Mouse (Mus musculus): ENCODE results near the gene Mrpl43. TPM values are rescaled to one million over a fixed set of nuclear protein-coding genes. Genes with fewer than 3 reads are reported as not detected.

Mrpl43 gene
- polyA plus RNA-seq, 1 experiment from 2014 or later = 84.9 TPM

DNA sequence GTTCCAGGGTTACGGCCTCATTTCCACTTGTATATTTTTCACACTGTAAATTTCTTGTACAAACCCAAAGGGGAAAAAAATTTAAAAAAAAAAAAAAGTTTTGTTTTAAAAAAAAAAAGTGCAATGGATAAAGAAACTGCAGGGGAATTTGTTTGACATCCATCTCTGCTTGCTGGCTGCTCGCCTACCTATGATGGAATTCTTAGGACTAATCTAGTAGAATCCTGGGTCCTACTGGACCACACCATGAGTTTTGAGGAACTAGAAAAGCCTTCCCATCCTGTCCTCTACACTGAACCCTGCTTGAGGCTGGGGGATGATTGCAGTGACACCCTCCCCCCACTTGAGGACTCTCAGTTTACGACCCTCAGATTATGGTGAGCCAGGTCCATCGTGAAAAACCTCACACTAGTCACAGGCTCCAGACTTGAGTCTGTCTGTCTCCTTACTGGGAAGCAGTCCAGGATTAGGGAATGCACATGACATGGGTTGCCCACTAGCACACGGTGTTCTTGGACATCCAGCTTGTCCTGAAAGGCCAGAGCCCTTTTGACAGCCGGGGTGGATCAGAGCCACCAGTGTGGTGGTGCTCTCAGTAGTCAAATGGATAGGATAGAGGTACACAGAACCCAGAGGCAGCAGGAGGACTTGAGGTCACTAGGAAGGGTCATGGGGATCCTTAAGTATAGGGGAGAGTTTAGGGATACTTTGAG, 20.9 kb upstream of the Mrpl43 start:
- WGBS = 72% methylated on average over 6 of the region's 6 CpGs
- peaks cover 55% of the 10 kb centered on the region for H3K36me3 ChIP-seq

DNA sequence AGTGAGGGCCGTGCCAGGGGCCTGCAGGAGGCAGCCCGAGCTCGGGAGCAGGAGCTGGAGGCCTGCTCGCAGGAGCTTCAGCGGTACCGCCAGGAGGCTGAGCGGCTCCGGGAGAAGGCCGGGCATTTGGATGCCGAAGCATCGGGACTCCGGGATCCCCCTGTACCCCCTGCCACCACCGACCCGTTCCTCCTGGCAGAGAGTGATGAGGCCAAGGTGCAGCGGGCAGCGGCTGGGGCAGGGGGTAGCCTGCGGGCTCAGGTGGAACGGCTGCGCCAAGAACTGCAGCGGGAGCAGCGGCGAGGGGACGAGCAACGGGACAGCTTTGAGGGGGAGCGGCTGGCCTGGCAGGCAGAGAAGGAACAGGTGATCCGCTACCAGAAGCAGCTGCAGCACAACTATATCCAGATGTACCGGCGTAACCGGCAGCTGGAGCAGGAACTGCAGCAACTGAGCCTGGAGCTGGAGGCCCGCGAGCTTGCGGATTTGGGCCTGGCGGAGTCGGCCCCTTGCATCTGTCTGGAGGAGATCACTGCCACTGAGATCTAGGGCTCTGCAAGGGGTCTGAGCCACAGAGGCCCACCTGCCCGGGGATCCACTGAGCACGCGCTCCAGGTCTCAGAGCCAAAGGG, 19.8 kb upstream of the Mrpl43 start:
- WGBS = 96% methylated on average over 37 of the region's 37 CpGs
- H3K9ac ChIP-seq = no peak overlapping the region

More for the DNA sequence above, 20.9 kb upstream of the Mrpl43 start:
- ATAC-seq (ENCODE audit: low read depth) = no peak
- Histone ChIP-seq H3K4me2 (no peak overlapping the region), H3K9me3 (no peaks in the 10 kb centered on the region), H3K4me3 (no peak overlapping the region), H3K9ac (no peak overlapping the region), H3K27ac (replicated peaks) (no peak overlapping the region), H3K27me3 (no peaks in the 10 kb centered on the region), H3K4me1 (replicated peaks) (peaks cover 44% of the 10 kb centered on the region)

DNA sequence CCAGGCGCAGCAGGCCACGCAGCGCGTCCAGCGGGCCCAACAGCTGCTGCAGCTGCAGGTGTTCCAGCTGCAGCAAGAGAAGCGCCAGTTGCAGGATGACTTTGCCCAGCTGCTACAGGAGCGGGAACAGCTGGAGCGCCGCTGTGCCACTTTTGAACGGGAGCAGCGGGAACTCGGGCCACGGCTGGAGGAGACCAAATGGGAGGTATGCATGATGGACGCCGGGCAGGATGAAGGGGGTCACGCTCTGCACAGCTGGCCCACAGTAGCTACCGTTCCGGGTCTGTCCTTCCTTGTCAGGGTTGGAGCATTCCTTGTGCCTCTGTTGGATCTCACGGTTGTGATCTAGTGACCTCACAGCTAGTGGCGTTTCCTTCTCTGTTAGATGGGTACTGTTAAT, 18.5 kb upstream of the Mrpl43 start:
- no peak overlapping the region for H3K9ac ChIP-seq
- peaks cover 48% of the 10 kb centered on the region for H3K4me1 ChIP-seq (replicated peaks)
- H3K4me2 ChIP-seq = no peak overlapping the region
- WGBS = 85% methylated on average over 20 of the region's 20 CpGs
- no peak overlapping the region for H3K27ac ChIP-seq (replicated peaks)
- no peaks in the 10 kb centered on the region for H3K9me3 ChIP-seq
- no peaks in the 10 kb centered on the region for H3K27me3 ChIP-seq
- ATAC-seq (ENCODE audit: low read depth) = no peak
- no peak overlapping the region for H3K4me3 ChIP-seq
- peaks cover 59% of the 10 kb centered on the region for H3K36me3 ChIP-seq

More for the DNA sequence above, 19.8 kb upstream of the Mrpl43 start:
- ATAC-seq (ENCODE audit: low read depth) = no peak
- Histone ChIP-seq H3K9me3 (no peaks in the 10 kb centered on the region), H3K36me3 (peaks cover 59% of the 10 kb centered on the region), H3K27ac (replicated peaks) (no peak overlapping the region), H3K4me1 (replicated peaks) (peaks cover 46% of the 10 kb centered on the region), H3K4me2 (no peak overlapping the region), H3K4me3 (no peak overlapping the region), H3K27me3 (no peaks in the 10 kb centered on the region)

DNA sequence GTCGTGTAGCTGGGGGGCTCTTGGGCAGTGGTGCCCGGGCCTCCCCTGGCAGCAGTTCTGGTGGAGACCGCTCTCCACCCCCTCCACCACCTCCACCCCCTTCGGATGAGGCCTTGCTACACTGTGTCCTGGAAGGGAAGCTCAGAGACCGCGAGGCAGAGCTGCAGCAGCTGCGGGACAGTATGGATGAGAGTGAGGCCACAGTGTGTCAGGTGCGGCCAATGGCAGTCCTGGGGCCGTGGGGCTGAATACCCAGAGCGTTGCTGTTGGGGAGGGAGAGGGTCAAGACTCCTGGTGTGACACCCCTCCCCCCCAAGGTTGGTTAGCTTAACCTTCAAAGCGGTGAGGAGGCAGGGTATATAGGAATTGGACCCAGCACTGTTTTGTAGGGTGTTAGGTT, 17.8 kb upstream of the Mrpl43 start:
- Histone ChIP-seq H3K9me3 (no peaks in the 10 kb centered on the region), H3K27ac (replicated peaks) (0 out of 2 replicates have a peak overlapping the region, but pooled peaks have one; percentile 23), H3K36me3 (peaks cover 59% of the 10 kb centered on the region), H3K4me1 (replicated peaks) (peaks cover 56% of the 10 kb centered on the region), H3K4me3 (no peak overlapping the region), H3K4me2 (no peak overlapping the region), H3K27me3 (no peaks in the 10 kb centered on the region), H3K9ac (no peak overlapping the region)
- WGBS = 81% methylated on average over 11 of the region's 11 CpGs
- ATAC-seq (ENCODE audit: low read depth) = no peak

DNA sequence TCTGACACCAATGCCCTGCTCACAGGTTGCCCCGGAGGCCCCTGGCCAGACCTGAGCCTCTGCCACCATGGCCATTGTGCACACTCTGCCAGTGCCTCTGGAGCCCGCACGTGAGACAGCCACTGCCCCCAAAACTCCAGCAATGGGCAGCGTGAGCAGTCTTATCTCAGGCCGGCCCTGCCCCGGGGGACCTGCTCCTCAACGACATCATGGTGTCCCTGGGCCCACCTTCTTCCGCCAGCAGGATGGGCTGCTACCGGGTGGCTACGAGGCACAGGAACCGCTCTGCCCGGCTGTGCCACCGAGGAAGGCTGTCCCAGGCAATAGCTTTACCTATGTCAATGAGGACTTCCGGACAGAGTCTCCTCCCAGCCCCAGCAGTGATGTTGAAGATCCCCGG, 15.1 kb upstream of the Mrpl43 start:
- H3K4me1 ChIP-seq (replicated peaks) = peaks cover 58% of the 10 kb centered on the region
- H3K9me3 ChIP-seq = no peaks in the 10 kb centered on the region
- no peaks in the 10 kb centered on the region for H3K27me3 ChIP-seq
- no peak overlapping the region for H3K4me3 ChIP-seq
- H3K36me3 ChIP-seq = peaks cover 37% of the 10 kb centered on the region
- no peak overlapping the region for H3K27ac ChIP-seq (replicated peaks)
- ATAC-seq (ENCODE audit: low read depth) = no peak
- WGBS = 92% methylated on average over 15 of the region's 15 CpGs
- peak overlapping the region; percentile 21; the same call in 1 of the 2 replicates for H3K4me2 ChIP-seq
- 0 out of 2 replicates have a peak overlapping the region, but pooled peaks have one; percentile 38 for H3K9ac ChIP-seq

DNA sequence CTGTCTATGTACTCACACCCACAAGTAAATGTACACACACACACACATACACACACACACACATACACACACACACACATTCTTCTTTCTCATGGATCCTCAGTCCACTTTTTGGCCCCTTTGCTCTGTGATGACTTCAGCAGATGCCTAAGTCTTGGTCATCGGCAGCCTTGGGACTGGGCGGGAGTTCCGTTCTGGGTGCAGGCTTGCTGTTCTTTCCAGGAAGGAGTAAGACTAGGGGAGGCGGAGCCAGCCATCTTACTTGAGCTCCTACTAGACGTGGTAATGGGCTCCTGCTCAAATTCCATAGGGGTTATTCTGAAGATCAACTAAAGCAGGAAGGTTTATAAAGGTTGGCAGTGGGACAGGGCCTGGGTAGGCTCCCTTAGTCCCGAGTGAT, 14.1 kb upstream of the Mrpl43 start:
- Histone ChIP-seq H3K9me3 (no peaks in the 10 kb centered on the region), H3K9ac (peak overlapping the region; percentile 49; the same call in 1 of the 2 replicates), H3K4me2 (peak overlapping the region; percentile 21), H3K27ac (replicated peaks) (no peak overlapping the region), H3K27me3 (no peaks in the 10 kb centered on the region), H3K4me3 (no peak overlapping the region), H3K4me1 (replicated peaks) (peaks cover 68% of the 10 kb centered on the region), H3K36me3 (peaks cover 27% of the 10 kb centered on the region)
- no peak for ATAC-seq (ENCODE audit: low read depth)
- 67% methylated on average over 6 of the region's 6 CpGs for WGBS

DNA sequence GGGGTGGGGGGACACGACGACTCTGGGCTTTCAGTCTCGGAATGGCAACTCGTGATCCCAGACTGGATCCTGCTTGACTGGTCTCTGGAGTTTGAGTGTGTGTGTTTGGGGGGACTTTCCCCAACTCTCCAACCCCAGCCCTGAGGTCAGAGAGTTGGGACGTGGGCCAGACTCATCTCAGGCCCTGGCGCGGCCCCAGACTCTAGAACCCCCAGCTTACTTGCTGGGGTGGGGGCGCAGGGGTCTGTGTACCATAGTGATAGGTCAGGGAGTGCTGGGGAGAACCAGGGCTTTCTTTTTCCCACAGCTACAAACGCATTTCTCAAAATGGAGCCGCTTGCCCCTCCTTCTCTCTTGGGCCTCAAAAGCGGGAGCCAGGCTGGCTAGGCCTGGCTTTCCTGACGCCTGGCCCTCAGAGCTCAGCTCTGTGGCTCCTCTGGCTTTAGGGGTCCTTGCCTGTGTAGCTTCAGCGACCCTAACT, 12.1 kb upstream of the Mrpl43 start:
- H3K9ac ChIP-seq = peak overlapping the region; percentile 87
- peak overlapping the region; percentile 91 for H3K4me2 ChIP-seq
- ATAC-seq (ENCODE audit: low read depth) = no peak; the same call in 1 of the 2 replicates
- under 1% methylated on average over 13 of the region's 13 CpGs for WGBS
- H3K4me1 ChIP-seq (replicated peaks) = peaks cover 76% of the 10 kb centered on the region
- H3K9me3 ChIP-seq = no peaks in the 10 kb centered on the region
- H3K27me3 ChIP-seq = no peaks in the 10 kb centered on the region
- peak overlapping the region; percentile 98 for H3K27ac ChIP-seq (replicated peaks)
- peaks cover 12% of the 10 kb centered on the region; the same call in 1 of the 2 replicates for H3K36me3 ChIP-seq
- peak overlapping the region; percentile 65 for H3K4me3 ChIP-seq

DNA sequence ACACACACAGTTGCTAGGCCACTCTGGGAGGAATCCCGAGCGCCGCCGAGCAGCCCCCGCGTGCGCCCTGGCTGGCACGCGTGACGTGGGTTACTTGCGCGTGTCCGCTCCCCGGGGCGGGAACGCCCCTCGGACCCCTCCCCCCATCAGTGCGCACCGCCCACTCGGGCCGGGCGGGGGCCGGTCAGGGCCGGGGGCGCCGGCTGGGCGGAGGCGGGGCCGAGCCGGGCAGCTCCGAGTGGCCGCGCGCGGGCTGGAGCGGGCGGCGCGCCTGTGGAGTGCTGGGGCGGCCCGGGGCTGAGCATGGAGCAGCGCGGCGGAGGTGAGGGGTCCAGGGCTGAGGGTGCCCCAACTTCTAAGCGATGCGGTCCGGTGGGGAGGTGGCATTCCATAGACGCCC, 11.7 kb upstream of the Mrpl43 start:
- H3K4me3 ChIP-seq = peak overlapping the region; percentile 65
- peak overlapping the region; percentile 98 for H3K27ac ChIP-seq (replicated peaks)
- H3K4me2 ChIP-seq = peak overlapping the region; percentile 91
- peaks cover 76% of the 10 kb centered on the region for H3K4me1 ChIP-seq (replicated peaks)
- no peaks in the 10 kb centered on the region for H3K27me3 ChIP-seq
- peaks cover 10% of the 10 kb centered on the region; the same call in 1 of the 2 replicates for H3K36me3 ChIP-seq
- peak; percentile 71 for ATAC-seq (ENCODE audit: low read depth)
- peak overlapping the region; percentile 87 for H3K9ac ChIP-seq
- H3K9me3 ChIP-seq = no peaks in the 10 kb centered on the region
- WGBS = under 1% methylated on average over 48 of the region's 48 CpGs

DNA sequence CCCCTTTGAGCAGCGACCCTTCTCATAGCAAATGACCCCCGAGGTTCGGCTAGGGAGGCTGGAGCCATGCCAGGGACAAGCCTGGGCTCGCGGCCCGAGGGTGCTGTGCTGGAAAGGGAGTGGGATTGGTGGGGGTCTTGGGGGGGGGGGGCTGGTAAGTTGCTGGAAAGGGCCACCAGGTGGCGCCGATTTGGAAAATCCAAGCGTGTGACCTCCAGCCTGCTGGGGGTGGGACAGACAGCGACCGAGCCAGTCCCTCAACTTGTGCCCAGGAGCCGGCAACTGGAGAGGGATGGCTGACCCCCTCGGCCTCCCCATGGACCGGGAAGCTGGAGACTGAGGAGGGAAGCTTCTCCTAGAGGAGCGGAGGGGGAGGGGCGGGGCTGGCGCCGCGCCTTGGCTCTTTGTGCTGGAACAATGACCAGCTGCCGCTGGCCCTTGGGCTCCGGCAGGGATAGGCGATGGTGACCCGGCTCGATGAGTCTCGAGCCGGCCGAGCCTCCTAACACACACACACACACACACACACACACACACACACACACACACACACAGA, 11.1 kb upstream of the Mrpl43 start:
- ATAC-seq (ENCODE audit: low read depth) = peak; percentile 51
- peak overlapping the region; percentile 91 for H3K4me2 ChIP-seq
- H3K36me3 ChIP-seq = peaks cover 4% of the 10 kb centered on the region; the same call in 1 of the 2 replicates
- H3K9me3 ChIP-seq = no peaks in the 10 kb centered on the region
- 0% methylated on average over 22 of the region's 27 CpGs for WGBS
- peak overlapping the region; percentile 98 for H3K27ac ChIP-seq (replicated peaks)
- H3K4me3 ChIP-seq = peak overlapping the region; percentile 65
- peak overlapping the region; percentile 87 for H3K9ac ChIP-seq
- H3K27me3 ChIP-seq = no peaks in the 10 kb centered on the region
- H3K4me1 ChIP-seq (replicated peaks) = peaks cover 75% of the 10 kb centered on the region

DNA sequence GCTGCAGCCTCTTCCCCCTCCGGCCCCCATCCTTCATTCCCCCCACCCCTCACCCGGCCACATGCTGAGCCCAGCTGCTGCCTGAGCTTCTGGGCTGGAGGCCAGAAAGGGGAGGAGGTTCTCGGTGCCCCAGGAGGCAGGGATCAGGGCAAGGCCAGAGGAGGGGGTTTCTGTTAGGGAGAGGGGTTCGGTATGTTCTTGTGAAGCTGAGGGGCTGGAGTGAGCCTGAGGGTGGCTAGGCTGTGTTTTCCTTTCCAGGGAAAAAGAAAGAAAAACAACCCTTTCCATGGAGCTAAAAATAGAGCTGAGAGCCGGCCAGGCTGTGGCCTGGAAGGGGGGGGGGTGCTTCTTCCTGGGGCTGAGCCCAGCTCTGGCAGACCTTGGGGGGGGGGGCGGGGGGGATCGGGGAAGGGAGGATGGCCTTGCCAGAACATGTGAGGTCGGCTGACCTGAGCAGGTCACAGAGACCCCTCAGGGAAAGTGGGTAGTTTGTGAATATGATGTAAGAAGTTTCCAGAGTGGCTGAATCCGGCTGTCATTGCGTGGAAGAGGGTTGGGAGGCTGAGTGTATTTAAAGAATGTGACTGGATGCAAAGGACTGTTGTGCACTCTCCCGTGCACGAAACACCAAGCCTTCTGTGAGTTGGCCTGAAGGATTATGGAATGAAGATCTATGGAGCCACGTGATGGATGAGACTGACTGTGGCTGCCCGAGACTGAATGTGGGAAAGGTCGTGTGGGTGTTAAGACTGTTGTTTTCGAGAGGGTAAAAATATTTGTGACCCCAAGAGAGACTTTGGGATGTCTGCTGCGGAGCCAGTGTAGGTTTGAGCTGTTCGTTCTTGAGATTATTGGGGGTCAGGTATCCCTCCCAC, 10.3 kb upstream of the Mrpl43 start:
- H3K4me1 ChIP-seq (replicated peaks) = peaks cover 71% of the 10 kb centered on the region
- ATAC-seq (ENCODE audit: low read depth) = peak; percentile 30
- peak overlapping the region; percentile 87 for H3K9ac ChIP-seq
- peaks cover 5% of the 10 kb centered on the region for H3K36me3 ChIP-seq
- peak overlapping the region; percentile 65 for H3K4me3 ChIP-seq
- WGBS = under 1% methylated on average over 18 of the region's 18 CpGs
- H3K27me3 ChIP-seq = no peaks in the 10 kb centered on the region
- peak overlapping the region; percentile 91 for H3K4me2 ChIP-seq
- H3K27ac ChIP-seq (replicated peaks) = peak overlapping the region; percentile 98
- no peaks in the 10 kb centered on the region for H3K9me3 ChIP-seq

DNA sequence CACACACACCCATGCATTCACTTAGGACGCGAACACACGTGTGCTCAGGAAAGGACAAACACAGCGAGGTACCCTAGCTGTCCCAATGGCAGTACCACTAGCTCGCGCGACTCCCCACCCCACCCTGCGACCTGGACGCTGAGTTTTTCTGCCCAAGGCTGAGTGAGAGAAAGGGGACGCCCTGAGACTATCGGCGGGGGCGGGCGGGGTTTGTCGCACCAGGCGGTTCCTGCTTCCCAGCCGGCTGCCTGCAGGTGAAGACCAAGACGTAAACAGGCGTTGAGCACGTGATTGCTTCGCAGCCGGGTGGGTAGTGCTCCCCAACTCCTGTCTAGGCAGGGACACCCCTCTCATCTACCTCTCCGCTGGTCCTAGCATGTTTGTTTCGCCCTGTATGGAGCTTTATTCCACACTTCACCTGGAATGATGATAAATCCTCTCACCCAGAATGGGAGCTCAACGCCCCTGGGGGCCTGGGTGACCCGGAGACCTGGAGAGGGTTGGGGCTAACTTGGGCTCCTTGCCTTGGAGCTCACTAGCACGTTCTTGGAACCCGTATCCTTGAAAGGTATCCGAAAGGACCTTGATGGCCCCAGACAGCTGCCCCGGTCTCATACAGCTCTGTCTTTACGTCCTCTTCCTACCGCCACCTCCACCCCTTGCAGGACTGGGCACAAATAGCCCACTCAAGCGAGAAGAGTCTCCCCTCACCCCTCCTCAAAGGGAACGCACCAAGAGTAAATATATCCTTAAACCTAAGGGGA, 9.5 kb upstream of the Mrpl43 start:
- Histone ChIP-seq H3K4me1 (replicated peaks) (peaks cover 62% of the 10 kb centered on the region), H3K4me2 (peak overlapping the region; percentile 91)

More for the DNA sequence above, 9.5 kb upstream of the Mrpl43 start:
- Histone ChIP-seq H3K36me3 (peaks cover 13% of the 10 kb centered on the region), H3K4me3 (peak overlapping the region; percentile 65), H3K9ac (peak overlapping the region; percentile 87), H3K27me3 (no peaks in the 10 kb centered on the region), H3K27ac (replicated peaks) (peak overlapping the region; percentile 98), H3K9me3 (no peaks in the 10 kb centered on the region)
- WGBS = under 1% methylated on average over 34 of the region's 34 CpGs
- ATAC-seq (ENCODE audit: low read depth) = peak; percentile 22; the same call in 1 of the 2 replicates

Data from neural tube, embryonic 13.5 days (tissue).